24 mouse cellular contexts compared by ENCODE assay signal in genomic region chr7:19633855-19634254, GRCm38 (mm10). TPM values are rescaled to one million over a fixed set of nuclear protein-coding genes. Genes with fewer than 3 reads are reported as not detected.
A peak's percentile ranks its signal among the peaks of the same experiment; 100 is the strongest.
DNase-seq lines count a peak whose midpoint lies in the region; ATAC-seq and TF ChIP-seq lines count a peak whose summit lies in the region.
"Had no signal": no experiment of that assay in that cellular context is flagged by ENCODE, and none has a peak within 500 bp of the region (broad histone marks: within the 10 kb centered on the region; RNA-seq: fewer than 3 reads in every experiment).

No protein-coding gene starts in this region.

- TF ChIP-seq EP300 in heart, adult 2 months (IDR thresholded peaks at IDR 0.05; ENCODE audit: insufficient read depth, low read depth, low read length): no peak

- no peak overlapping the region for H3K4me2 ChIP-seq in embryonic facial prominence, embryonic 13.5 days
- peak overlapping the region; percentile 56 for H3K4me2 ChIP-seq in liver, embryonic 12.5 days
- H3K4me2 ChIP-seq: forebrain, embryonic 13.5 days; forebrain, embryonic 15.5 days had no signal

- no peak overlapping the region for H3K27ac ChIP-seq in embryonic facial prominence, embryonic 13.5 days
- H3K27ac ChIP-seq in embryonic facial prominence, embryonic 10.5 days (replicated peaks): no peak overlapping the region
- 0 out of 2 replicates have a peak overlapping the region, but pooled peaks have one; percentile 6 for H3K27ac ChIP-seq in heart, embryonic 10.5 days
- no peak overlapping the region for H3K27ac ChIP-seq in heart, adult 2 months
- H3K27ac ChIP-seq in liver, embryonic 12.5 days: peak overlapping the region; percentile 84
- H3K27ac ChIP-seq: forebrain, embryonic 13.5 days; forebrain, embryonic 15.5 days had no signal

- no peak for TF ChIP-seq CTCF in heart, adult 2 months (IDR thresholded peaks at IDR 0.05)

- DNase-seq in embryonic facial prominence, embryonic 10.5 days (ENCODE audit: low spot score): no peak
- no peak for DNase-seq in heart, embryonic 10.5 days (ENCODE audit: low spot score)
- DNase-seq in heart, adult 2 months: no peak
- no peak for DNase-seq in liver
- DNase-seq: B cell, adult 2 months; cerebellum, adult 11-12 months; cerebellum, adult 2 months; cerebellum, adult 9-10 months; cerebellum, postnatal 10 days; cerebellum, postnatal 25 days; forebrain, postnatal 0 days had no signal

- intact Hi-C loops in heart, adult 2 months (cut with DNase I): no loop called here

- TF ChIP-seq POLR2A in heart, adult 2 months (IDR thresholded peaks at IDR 0.05; ENCODE audit: insufficient read depth, low read depth, low read length): no peak

- no peaks in the 10 kb centered on the region for H3K9me3 ChIP-seq in embryonic facial prominence, embryonic 13.5 days
- H3K9me3 ChIP-seq in embryonic facial prominence, embryonic 10.5 days: no peaks in the 10 kb centered on the region
- no peaks in the 10 kb centered on the region for H3K9me3 ChIP-seq in heart, embryonic 10.5 days
- no peaks in the 10 kb centered on the region for H3K9me3 ChIP-seq in liver, embryonic 12.5 days (replicated peaks)
- H3K9me3 ChIP-seq: forebrain, embryonic 13.5 days; forebrain, embryonic 15.5 days; G1E had no signal

- H3K36me3 ChIP-seq in embryonic facial prominence, embryonic 13.5 days: peaks cover 71% of the 10 kb centered on the region
- H3K36me3 ChIP-seq in embryonic facial prominence, embryonic 10.5 days (replicated peaks): peaks cover 72% of the 10 kb centered on the region
- H3K36me3 ChIP-seq in heart, embryonic 10.5 days: peaks cover 74% of the 10 kb centered on the region
- H3K36me3 ChIP-seq in heart, adult 2 months (ENCODE audit: control insufficient read depth, insufficient read depth, low read length): no peaks in the 10 kb centered on the region
- H3K36me3 ChIP-seq in liver, embryonic 12.5 days: peaks cover 70% of the 10 kb centered on the region

- 0 out of 2 replicates have a peak, but pooled peaks cover 4% of the 10 kb centered on the region for H3K4me1 ChIP-seq in embryonic facial prominence, embryonic 13.5 days
- H3K4me1 ChIP-seq in embryonic facial prominence, embryonic 10.5 days: peaks cover 8% of the 10 kb centered on the region; the same call in 1 of the 2 replicates
- H3K4me1 ChIP-seq in heart, embryonic 10.5 days: peaks cover 4% of the 10 kb centered on the region; the same call in 1 of the 2 replicates
- peaks cover 4% of the 10 kb centered on the region; the same call in 1 of the 2 replicates for H3K4me1 ChIP-seq in heart, adult 2 months (ENCODE audit: control insufficient read depth, insufficient read depth, low read length)
- H3K4me1 ChIP-seq in liver, embryonic 12.5 days: peaks cover 48% of the 10 kb centered on the region

- H3K79me2 ChIP-seq in heart, adult 2 months (replicated peaks; ENCODE audit: control insufficient read depth, insufficient read depth, low read length): no peaks in the 10 kb centered on the region

- no peak overlapping the region for H3K4me3 ChIP-seq in embryonic facial prominence, embryonic 13.5 days
- no peak overlapping the region for H3K4me3 ChIP-seq in embryonic facial prominence, embryonic 10.5 days
- H3K4me3 ChIP-seq in heart, embryonic 10.5 days: peak overlapping the region; percentile 30; the same call in 1 of the 2 replicates
- H3K4me3 ChIP-seq in heart, adult 2 months: no peak overlapping the region
- H3K4me3 ChIP-seq in liver, embryonic 12.5 days: no peak overlapping the region
- H3K4me3 ChIP-seq: forebrain, embryonic 13.5 days; forebrain, embryonic 15.5 days had no signal

- 0 out of 2 replicates have a peak overlapping the region, but pooled peaks have one; percentile 16 for H3K9ac ChIP-seq in embryonic facial prominence, embryonic 13.5 days
- H3K9ac ChIP-seq in heart, adult 2 months (ENCODE audit: low read depth, low read length): no peak overlapping the region
- no peak overlapping the region for H3K9ac ChIP-seq in liver, embryonic 12.5 days
- H3K9ac ChIP-seq: forebrain, embryonic 13.5 days; forebrain, embryonic 15.5 days; forebrain, postnatal 0 days had no signal

- H3K27me3 ChIP-seq in embryonic facial prominence, embryonic 13.5 days: no peaks in the 10 kb centered on the region
- no peaks in the 10 kb centered on the region for H3K27me3 ChIP-seq in embryonic facial prominence, embryonic 10.5 days (replicated peaks; ENCODE audit: low read depth, poor library complexity, severe bottlenecking)
- no peaks in the 10 kb centered on the region for H3K27me3 ChIP-seq in heart, embryonic 10.5 days (ENCODE audit: insufficient read depth, poor library complexity, severe bottlenecking)
- no peaks in the 10 kb centered on the region for H3K27me3 ChIP-seq in heart, adult 2 months (ENCODE audit: control insufficient read depth, insufficient read depth, low read length)
- H3K27me3 ChIP-seq in liver, embryonic 12.5 days (replicated peaks): no peaks in the 10 kb centered on the region
- H3K27me3 ChIP-seq: CH12.LX; forebrain, embryonic 13.5 days; forebrain, embryonic 15.5 days; Patski had no signal

- no peak for ATAC-seq in embryonic facial prominence, embryonic 13.5 days (ENCODE audit: insufficient number of reproducible peaks, insufficient read depth, low FRiP score, low TSS enrichment, low read depth)
- no peak for ATAC-seq in liver, embryonic 12.5 days
- ATAC-seq: activated CD4-positive, CD25-positive, alpha-beta regulatory T cell, adult 4 months; CD4-positive, CD25-positive, alpha-beta regulatory T cell, adult 4 months; forebrain, embryonic 13.5 days; forebrain, embryonic 15.5 days; forebrain, postnatal 0 days; Patski had no signal

- WGBS in embryonic facial prominence, embryonic 13.5 days: 88% methylated on average over 15 of the region's 15 CpGs
- WGBS in embryonic facial prominence, embryonic 10.5 days: 92% methylated on average over 15 of the region's 15 CpGs
- WGBS in heart, embryonic 10.5 days: 92% methylated on average over 15 of the region's 15 CpGs
- WGBS in heart, adult 2 months: 91% methylated on average over 15 of the region's 15 CpGs
- 81% methylated on average over 15 of the region's 15 CpGs for WGBS in liver, embryonic 12.5 days (ENCODE audit: insufficient replicate concordance)

RNA-seq across cellular contexts. Expression of gene Relb, which starts 4.6 kb away (rescaled TPM):
- 7.5 and 10.5 TPM in 2 replicates for polyA plus RNA-seq in embryonic facial prominence, embryonic 13.5 days (2015; fragmentation: Nextera tagmentation; extraction: Ambion mirVana)
- 3.5 and 4.2 TPM in 2 replicates for polyA plus RNA-seq in embryonic facial prominence, embryonic 10.5 days (2016; fragmentation: Nextera tagmentation; extraction: Ambion mirVana)
- polyA plus RNA-seq in heart, embryonic 10.5 days (2016; fragmentation: Nextera tagmentation; extraction: Ambion mirVana): 3.3 and 3.8 TPM in 2 replicates
- 1 to 10 TPM; 7.1 to 7.6 TPM for total RNA-seq in heart, adult 2 months (2021)
- polyA plus RNA-seq in heart, adult 2 months (2012; rRNA removed): 9.5 and 12.1 TPM in 2 replicates
- 1.9 and 2.6 TPM in 2 replicates for polyA plus RNA-seq in liver, embryonic 12.5 days (2016; fragmentation: Nextera tagmentation; extraction: Ambion mirVana)

RNA-seq across cellular contexts. Expression of gene Clasrp, which starts 29.6 kb away (rescaled TPM):
- polyA plus RNA-seq in embryonic facial prominence, embryonic 13.5 days (2015; fragmentation: Nextera tagmentation; extraction: Ambion mirVana): 61.2 and 73.9 TPM in 2 replicates
- polyA plus RNA-seq in embryonic facial prominence, embryonic 10.5 days (2016; fragmentation: Nextera tagmentation; extraction: Ambion mirVana): 58.0 and 58.9 TPM in 2 replicates
- 38.7 and 47.6 TPM in 2 replicates for polyA plus RNA-seq in heart, embryonic 10.5 days (2016; fragmentation: Nextera tagmentation; extraction: Ambion mirVana)
- 10 to 100 TPM; 13.9 to 14.0 TPM for total RNA-seq in heart, adult 2 months (2021)
- 26.1 and 32.0 TPM in 2 replicates for polyA plus RNA-seq in heart, adult 2 months (2012; rRNA removed)
- 23.9 and 24.2 TPM in 2 replicates for polyA plus RNA-seq in liver, embryonic 12.5 days (2016; fragmentation: Nextera tagmentation; extraction: Ambion mirVana)

RNA-seq across cellular contexts. Expression of gene Clptm1, which starts 31.0 kb away (rescaled TPM):
- 69.8 and 74.7 TPM in 2 replicates for polyA plus RNA-seq in embryonic facial prominence, embryonic 13.5 days (2015; fragmentation: Nextera tagmentation; extraction: Ambion mirVana)
- polyA plus RNA-seq in embryonic facial prominence, embryonic 10.5 days (2016; fragmentation: Nextera tagmentation; extraction: Ambion mirVana): 82.7 and 86.4 TPM in 2 replicates
- polyA plus RNA-seq in heart, embryonic 10.5 days (2016; fragmentation: Nextera tagmentation; extraction: Ambion mirVana): 94.1 and 101 TPM in 2 replicates
- total RNA-seq in heart, adult 2 months (2021): 10 to 100 TPM; 61.7 to 74.9 TPM
- polyA plus RNA-seq in heart, adult 2 months (2012; rRNA removed): 70.1 and 123 TPM in 2 replicates
- polyA plus RNA-seq in liver, embryonic 12.5 days (2016; fragmentation: Nextera tagmentation; extraction: Ambion mirVana): 75.1 and 75.2 TPM in 2 replicates

RNA-seq across cellular contexts. Expression of gene Apoc2, which starts 43.9 kb away (rescaled TPM):
- polyA plus RNA-seq in embryonic facial prominence, embryonic 13.5 days (2015; fragmentation: Nextera tagmentation; extraction: Ambion mirVana): 11.5 TPM in 1 of 2 replicates, not detected in the other
- 0.29 and 0.47 TPM in 2 replicates for polyA plus RNA-seq in embryonic facial prominence, embryonic 10.5 days (2016; fragmentation: Nextera tagmentation; extraction: Ambion mirVana)
- polyA plus RNA-seq in heart, embryonic 10.5 days (2016; fragmentation: Nextera tagmentation; extraction: Ambion mirVana): 10.8 TPM in 1 of 2 replicates, not detected in the other
- total RNA-seq in heart, adult 2 months (2021): under 1 TPM in 1 of 2 experiments, not detected in 1; 0.47 TPM
- not detected in 2 replicates for polyA plus RNA-seq in heart, adult 2 months (2012; rRNA removed)
- polyA plus RNA-seq in liver, embryonic 12.5 days (2016; fragmentation: Nextera tagmentation; extraction: Ambion mirVana): 389 and 406 TPM in 2 replicates
- total RNA-seq: CH12.LX, G1E had no signal
- polyA plus RNA-seq: activated CD4-positive, CD25-positive, alpha-beta regulatory T cell, adult 4 months; CD4-positive, CD25-positive, alpha-beta regulatory T cell, adult 4 months; cerebellum, adult 2 months; cortical plate, adult 2 months; forebrain, embryonic 11.5 days; forebrain, embryonic 13.5 days; forebrain, embryonic 15.5 days; G1E; Patski had no signal

RNA-seq across cellular contexts. Expression of gene Gm44805, which starts 47.4 kb away (rescaled TPM):
- polyA plus RNA-seq in embryonic facial prominence, embryonic 13.5 days (2015; fragmentation: Nextera tagmentation; extraction: Ambion mirVana): 0.69 TPM in 1 of 2 replicates, not detected in the other
- polyA plus RNA-seq in embryonic facial prominence, embryonic 10.5 days (2016; fragmentation: Nextera tagmentation; extraction: Ambion mirVana): not detected in 2 replicates
- polyA plus RNA-seq in heart, embryonic 10.5 days (2016; fragmentation: Nextera tagmentation; extraction: Ambion mirVana): 0.46 TPM in 1 of 2 replicates, not detected in the other
- total RNA-seq in heart, adult 2 months (2021): not detected
- not detected in 2 replicates for polyA plus RNA-seq in heart, adult 2 months (2012; rRNA removed)
- 2.7 and 4.9 TPM in 2 replicates for polyA plus RNA-seq in liver, embryonic 12.5 days (2016; fragmentation: Nextera tagmentation; extraction: Ambion mirVana)
- total RNA-seq: CH12.LX; forebrain, postnatal 0 days; G1E had no signal
- polyA plus RNA-seq: activated CD4-positive, CD25-positive, alpha-beta regulatory T cell, adult 4 months; CD4-positive, CD25-positive, alpha-beta regulatory T cell, adult 4 months; cerebellum, adult 2 months; cortical plate, adult 2 months; embryonic facial prominence, embryonic 11.5 days; embryonic facial prominence, embryonic 14.5 days; forebrain, embryonic 11.5 days; forebrain, embryonic 13.5 days; forebrain, embryonic 15.5 days; forebrain, postnatal 0 days; G1E; Patski had no signal

Comparison
In these comparisons a context has a peak if more than half of its experiments do, and no peak if none do; other contexts are left out.
1. H3K27ac ChIP-seq: peak in heart, embryonic 10.5 days (single experiment) and liver, embryonic 12.5 days (single experiment); none in embryonic facial prominence, embryonic 13.5 days (single experiment), embryonic facial prominence, embryonic 10.5 days (single experiment) and heart, adult 2 months (single experiment).